Mouse (Mus musculus): ENCODE measurements at regions not wholly inside any gene's neighbourhood (a gene's known extent, or its start where the extent isn't known, plus 50 kb on each side); places are given as distances from the start of the nearest gene placed in this dataset.

- peaks cover 13% of the 10 kb centered on the region for H3K4me1 ChIP-seq
- H3K36me3 ChIP-seq = no peaks in the 10 kb centered on the region
- WGBS = 9% methylated on average over 9 of the region's 9 CpGs
- no peaks in the 10 kb centered on the region for H3K27me3 ChIP-seq
- no peak overlapping the region for H3K4me3 ChIP-seq
- peak overlapping the region; percentile 95 for H3K27ac ChIP-seq
- ATAC-seq (ENCODE audit: insufficient number of reproducible peaks, insufficient read depth, low FRiP score, low TSS enrichment) = peak; percentile 77
- no peak overlapping the region; the same call in 1 of the 2 replicates for H3K9ac ChIP-seq
- no peak overlapping the region for H3K4me2 ChIP-seq (replicated peaks)
- H3K9me3 ChIP-seq = no peaks in the 10 kb centered on the region
These were observed 176.1 kb upstream of the Ldb2 start for GRCm38 (mm10) chr5:44975456-44976195.

DNA sequence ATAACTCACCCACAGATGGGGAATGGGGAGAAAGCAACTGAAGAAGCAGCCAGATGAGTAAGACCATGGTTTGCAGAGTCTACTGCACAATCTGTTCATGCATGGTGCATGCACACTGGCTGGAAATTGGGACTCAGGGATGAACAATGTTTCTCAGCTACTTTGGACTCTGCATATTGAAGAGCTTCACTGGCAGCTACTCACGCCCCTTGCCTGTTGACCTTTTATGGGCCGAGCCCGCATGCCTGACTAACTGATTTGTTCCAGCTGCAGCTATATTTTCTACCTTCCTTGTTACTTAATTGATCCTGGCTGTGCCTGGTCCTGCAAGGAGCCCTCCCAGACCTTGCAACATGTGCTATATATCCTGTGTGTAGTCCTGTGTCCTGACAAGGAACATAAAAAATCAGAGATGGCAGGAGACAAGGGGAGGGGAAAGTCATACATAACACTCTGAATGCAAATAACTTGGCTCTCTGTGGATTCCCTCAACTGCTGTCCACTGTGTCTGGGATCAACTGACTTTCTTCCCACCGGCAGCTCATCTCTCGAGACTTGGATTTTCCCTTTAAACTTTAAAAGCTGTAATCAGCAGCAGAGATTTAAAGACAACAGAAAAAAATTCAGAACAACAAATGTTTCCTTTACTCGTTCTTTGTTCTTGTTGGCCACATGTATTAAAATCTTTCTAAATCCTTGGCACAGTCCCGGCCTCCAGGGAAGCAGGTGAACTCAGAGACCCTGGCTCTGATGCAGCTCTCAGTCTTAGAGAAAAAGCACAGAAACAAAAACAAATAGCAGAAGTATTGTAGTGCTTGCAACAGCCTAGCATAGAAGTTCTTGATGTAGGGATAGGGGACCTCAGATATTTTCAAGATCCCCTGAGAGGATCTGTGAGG, 143.8 kb upstream of the Ldb2 start:
- Histone ChIP-seq H3K27ac (peak overlapping the region; percentile 66), H3K4me3 (no peak overlapping the region), H3K9ac (no peak overlapping the region), H3K4me2 (replicated peaks) (no peak overlapping the region), H3K9me3 (no peaks in the 10 kb centered on the region), H3K36me3 (no peaks in the 10 kb centered on the region), H3K27me3 (no peaks in the 10 kb centered on the region), H3K4me1 (peaks cover 16% of the 10 kb centered on the region)
- peak; percentile 80; the same call in 1 of the 2 replicates for ATAC-seq (ENCODE audit: insufficient number of reproducible peaks, insufficient read depth, low FRiP score, low TSS enrichment)
- WGBS = 12% methylated on average over 7 of the region's 7 CpGs

DNA sequence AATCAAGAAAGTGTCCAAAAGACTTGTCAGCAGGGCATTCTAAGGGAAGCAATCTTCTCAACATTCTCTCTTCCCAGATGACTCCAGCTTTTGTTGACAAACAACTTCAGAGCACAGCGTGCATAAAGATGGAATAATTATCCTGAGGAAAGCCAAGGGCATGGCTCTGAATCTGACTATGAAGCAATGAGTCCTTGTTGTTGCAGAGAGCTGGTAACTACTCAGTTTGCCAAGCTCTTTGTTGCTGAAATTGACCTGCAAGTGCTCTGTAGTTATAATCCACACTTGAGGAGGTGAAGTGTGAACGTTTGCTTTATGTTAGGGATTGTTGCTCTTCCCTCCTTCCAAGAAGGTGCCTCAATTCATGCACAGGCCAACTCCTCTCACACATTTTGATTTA, 143.1 kb upstream of the Ldb2 start:
- H3K27ac ChIP-seq = peak overlapping the region; percentile 66
- no peak overlapping the region for H3K4me3 ChIP-seq
- peaks cover 16% of the 10 kb centered on the region for H3K4me1 ChIP-seq
- no peak overlapping the region for H3K9ac ChIP-seq
- H3K9me3 ChIP-seq = no peaks in the 10 kb centered on the region
- 43% methylated on average over 2 of the region's 2 CpGs for WGBS
- no peaks in the 10 kb centered on the region for H3K27me3 ChIP-seq
- no peak overlapping the region for H3K4me2 ChIP-seq (replicated peaks)
- no peak for ATAC-seq (ENCODE audit: insufficient number of reproducible peaks, insufficient read depth, low FRiP score, low TSS enrichment)
- no peaks in the 10 kb centered on the region for H3K36me3 ChIP-seq

DNA sequence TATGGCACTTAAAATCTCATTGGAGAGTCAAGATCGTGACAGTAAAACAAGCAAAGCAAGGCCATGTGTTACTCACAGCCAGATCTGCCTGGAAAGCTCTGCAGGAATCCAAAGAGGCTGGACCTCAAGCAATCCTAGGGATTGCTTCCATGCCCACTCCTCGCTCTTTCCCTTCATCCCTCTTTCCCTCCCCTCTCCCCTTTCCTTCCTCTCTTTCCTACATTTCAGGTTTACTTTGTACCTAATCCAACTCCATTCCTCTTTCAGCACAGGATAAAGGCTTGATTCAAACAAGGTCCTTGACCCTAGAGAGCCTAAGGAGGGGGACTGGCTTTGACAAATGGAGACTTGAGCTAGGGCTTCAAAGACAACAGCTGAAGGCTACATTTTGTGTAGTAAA, 126.0 kb upstream of the Ldb2 start:
- ATAC-seq (ENCODE audit: insufficient number of reproducible peaks, insufficient read depth, low FRiP score, low TSS enrichment) = no peak
- no peak overlapping the region for H3K27ac ChIP-seq
- 26% methylated on average over 2 of the region's 2 CpGs for WGBS

DNA sequence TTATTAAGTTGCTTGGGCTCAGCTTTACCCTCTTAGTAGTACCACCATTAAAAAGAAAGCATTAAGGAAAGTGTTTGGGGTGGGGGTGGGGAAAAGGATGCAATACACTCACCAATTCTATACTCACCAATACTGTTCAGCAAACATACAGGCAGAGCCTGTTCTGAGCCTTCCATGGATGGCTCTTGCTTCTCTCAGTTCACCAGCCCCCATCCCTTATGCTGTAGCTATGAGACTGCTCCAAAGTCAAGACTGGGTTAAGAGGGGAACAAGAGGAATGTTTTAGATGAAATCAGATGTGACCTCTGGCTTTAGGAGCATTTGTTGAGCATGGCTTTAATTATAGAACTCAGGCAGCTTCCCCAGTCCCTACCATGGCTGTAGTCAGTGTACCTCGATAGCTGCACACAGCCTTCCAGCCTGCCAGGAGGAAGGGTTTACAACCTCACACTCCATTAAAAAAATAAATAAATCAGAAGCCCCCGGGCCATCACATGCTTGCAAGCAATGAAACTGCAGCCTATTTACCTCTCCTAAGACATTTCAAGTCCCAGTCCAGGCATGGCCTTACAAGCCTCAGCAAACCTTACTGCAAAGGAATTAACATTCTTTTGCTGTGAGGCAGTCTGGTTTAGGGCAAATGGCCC, 122.8 kb upstream of the Ldb2 start:
- Histone ChIP-seq H3K9ac (no peak overlapping the region), H3K4me1 (peaks cover 14% of the 10 kb centered on the region; the same call in 1 of the 2 replicates), H3K9me3 (no peaks in the 10 kb centered on the region), H3K27ac (peak overlapping the region; percentile 75), H3K4me2 (replicated peaks) (no peak overlapping the region), H3K27me3 (no peaks in the 10 kb centered on the region), H3K36me3 (no peaks in the 10 kb centered on the region), H3K4me3 (no peak overlapping the region)
- ATAC-seq (ENCODE audit: insufficient number of reproducible peaks, insufficient read depth, low FRiP score, low TSS enrichment) = peak; percentile 81
- WGBS = 9% methylated on average over 2 of the region's 2 CpGs

More for the DNA sequence above, 126.0 kb upstream of the Ldb2 start:
- Histone ChIP-seq H3K4me3 (no peak overlapping the region), H3K4me2 (replicated peaks) (no peak overlapping the region), H3K9me3 (no peaks in the 10 kb centered on the region), H3K9ac (no peak overlapping the region), H3K4me1 (peaks cover 14% of the 10 kb centered on the region; the same call in 1 of the 2 replicates), H3K36me3 (no peaks in the 10 kb centered on the region), H3K27me3 (no peaks in the 10 kb centered on the region)

GRCm38 (mm10) chr5:44917816-44918213, 118.3 kb upstream of the Ldb2 start:
- H3K4me2 ChIP-seq (replicated peaks) = no peak overlapping the region
- H3K9ac ChIP-seq = no peak overlapping the region
- no peaks in the 10 kb centered on the region for H3K27me3 ChIP-seq
- H3K36me3 ChIP-seq = no peaks in the 10 kb centered on the region
- peaks cover 14% of the 10 kb centered on the region for H3K4me1 ChIP-seq
- WGBS = 92% methylated on average over 6 of the region's 6 CpGs
- ATAC-seq (ENCODE audit: insufficient number of reproducible peaks, insufficient read depth, low FRiP score, low TSS enrichment) = no peak
- no peak overlapping the region for H3K4me3 ChIP-seq
- no peaks in the 10 kb centered on the region for H3K9me3 ChIP-seq
- no peak overlapping the region for H3K27ac ChIP-seq

- peak overlapping the region; percentile 12 for H3K4me2 ChIP-seq (replicated peaks)
- ATAC-seq (ENCODE audit: insufficient number of reproducible peaks, insufficient read depth, low FRiP score, low TSS enrichment) = no peak
These were observed 117.8 kb upstream of the Ldb2 start for GRCm38 (mm10) chr5:44917173-44917815.

GRCm38 (mm10) chr5:44902541-44902940, 103.1 kb upstream of the Ldb2 start:
- H3K4me2 ChIP-seq (replicated peaks) = no peak overlapping the region
- H3K4me1 ChIP-seq = 0 out of 2 replicates have a peak, but pooled peaks cover 2% of the 10 kb centered on the region
- 29% methylated on average over 6 of the region's 6 CpGs for WGBS
- H3K27ac ChIP-seq = peak overlapping the region; percentile 48; the same call in 1 of the 2 replicates
- H3K27me3 ChIP-seq = no peaks in the 10 kb centered on the region
- H3K4me3 ChIP-seq = no peak overlapping the region
- H3K36me3 ChIP-seq = no peaks in the 10 kb centered on the region
- H3K9me3 ChIP-seq = no peaks in the 10 kb centered on the region
- no peak overlapping the region for H3K9ac ChIP-seq
- no peak for ATAC-seq (ENCODE audit: insufficient number of reproducible peaks, insufficient read depth, low FRiP score, low TSS enrichment)

More at GRCm38 (mm10) chr5:44917173-44917815, 117.8 kb upstream of the Ldb2 start:
- H3K9me3 ChIP-seq = no peaks in the 10 kb centered on the region
- H3K4me3 ChIP-seq = no peak overlapping the region
- H3K27me3 ChIP-seq = no peaks in the 10 kb centered on the region
- H3K9ac ChIP-seq = no peak overlapping the region
- no peaks in the 10 kb centered on the region for H3K36me3 ChIP-seq
- 32% methylated on average over 16 of the region's 16 CpGs for WGBS
- peaks cover 9% of the 10 kb centered on the region for H3K4me1 ChIP-seq
- peak overlapping the region; percentile 64 for H3K27ac ChIP-seq

DNA sequence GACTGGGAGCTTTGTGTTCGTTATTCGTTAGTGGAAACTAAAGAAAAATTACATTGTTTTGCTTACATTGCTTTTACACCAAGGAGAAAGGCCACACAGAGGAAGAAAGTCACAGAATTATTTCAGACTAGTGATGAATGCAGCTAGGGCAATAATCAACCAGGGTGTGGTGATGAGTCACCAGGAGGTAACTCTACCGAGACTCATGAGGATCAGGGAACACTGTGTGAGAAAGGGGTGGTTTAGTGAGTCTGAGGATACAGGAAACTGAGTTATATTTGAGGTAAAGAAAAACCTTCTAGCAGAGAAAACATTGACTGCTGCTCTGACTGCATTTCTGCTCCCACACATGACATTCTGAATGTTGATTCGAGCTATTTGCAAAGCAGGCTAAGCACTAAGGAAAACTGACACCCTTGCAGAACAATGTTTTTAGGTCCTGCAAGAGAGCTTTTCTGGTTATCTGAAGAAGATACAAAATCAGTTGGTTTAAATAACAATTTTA, 87.1 kb upstream of the Ldb2 start:
- no peak for ATAC-seq (ENCODE audit: insufficient number of reproducible peaks, insufficient read depth, low FRiP score, low TSS enrichment)
- Histone ChIP-seq H3K4me3 (no peak overlapping the region), H3K9me3 (no peaks in the 10 kb centered on the region), H3K36me3 (no peaks in the 10 kb centered on the region), H3K4me1 (no peaks in the 10 kb centered on the region), H3K9ac (no peak overlapping the region), H3K4me2 (replicated peaks) (no peak overlapping the region), H3K27ac (no peak overlapping the region), H3K27me3 (no peaks in the 10 kb centered on the region)
- WGBS = 77% methylated on average over 4 of the region's 4 CpGs

DNA sequence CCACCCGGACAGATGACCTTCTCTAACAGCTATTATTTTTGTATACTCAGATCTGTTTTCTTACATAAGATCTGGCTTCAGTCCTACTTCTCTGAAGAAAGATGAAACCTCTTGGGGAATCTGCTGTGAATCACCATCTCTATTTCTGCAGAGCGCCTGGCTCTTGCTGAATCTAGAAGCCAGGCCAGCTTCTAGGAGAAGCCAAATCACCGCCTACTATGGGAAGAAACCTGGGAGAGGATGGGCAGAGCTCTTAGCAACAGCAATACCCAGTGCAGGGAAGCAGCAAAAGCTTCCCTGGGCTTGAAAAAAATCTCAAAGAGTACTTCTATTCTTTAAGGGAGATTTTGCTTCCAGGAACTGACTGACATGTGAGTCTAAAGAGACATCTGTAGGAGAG, 77.5 kb upstream of the Ldb2 start:
- no peaks in the 10 kb centered on the region for H3K36me3 ChIP-seq
- H3K27ac ChIP-seq = no peak overlapping the region
- peaks cover 4% of the 10 kb centered on the region; the same call in 1 of the 2 replicates for H3K4me1 ChIP-seq
- H3K4me3 ChIP-seq = no peak overlapping the region
- 59% methylated on average over 3 of the region's 3 CpGs for WGBS
- no peaks in the 10 kb centered on the region for H3K27me3 ChIP-seq
- no peaks in the 10 kb centered on the region for H3K9me3 ChIP-seq
- no peak for ATAC-seq (ENCODE audit: insufficient number of reproducible peaks, insufficient read depth, low FRiP score, low TSS enrichment)
- no peak overlapping the region for H3K4me2 ChIP-seq (replicated peaks)
- no peak overlapping the region for H3K9ac ChIP-seq

DNA sequence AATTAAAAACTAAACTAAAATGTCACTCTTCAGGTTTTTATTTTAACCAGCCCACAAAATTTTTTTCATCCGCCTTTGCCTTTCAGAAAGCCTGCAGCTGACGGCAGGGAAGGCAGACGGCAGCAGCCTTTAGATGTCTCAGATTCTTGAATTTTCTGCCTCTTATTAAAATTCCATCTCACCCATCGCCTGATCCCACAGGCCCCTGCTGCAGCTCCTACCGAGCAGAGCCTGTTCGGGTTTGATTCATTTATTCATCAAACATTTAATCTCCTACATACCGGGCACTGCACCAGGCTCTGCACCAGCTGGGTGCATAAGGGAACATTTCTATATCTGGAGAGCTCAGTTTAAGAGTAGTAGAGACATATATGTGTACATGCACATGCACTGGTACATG, 72.8 kb upstream of the Ldb2 start:
- H3K4me1 ChIP-seq = peaks cover 12% of the 10 kb centered on the region; the same call in 1 of the 2 replicates
- no peak overlapping the region for H3K4me2 ChIP-seq (replicated peaks)
- H3K27ac ChIP-seq = no peak overlapping the region
- H3K36me3 ChIP-seq = no peaks in the 10 kb centered on the region
- no peak overlapping the region for H3K9ac ChIP-seq
- ATAC-seq (ENCODE audit: insufficient number of reproducible peaks, insufficient read depth, low FRiP score, low TSS enrichment) = no peak
- H3K9me3 ChIP-seq = no peaks in the 10 kb centered on the region
- 26% methylated on average over 7 of the region's 7 CpGs for WGBS
- no peak overlapping the region for H3K4me3 ChIP-seq
- no peaks in the 10 kb centered on the region for H3K27me3 ChIP-seq

Measured in embryonic facial prominence, embryonic 12.5 days (tissue).